Comparison of ENCODE assay signal across 10 mouse cellular contexts in the genomic region with DNA sequence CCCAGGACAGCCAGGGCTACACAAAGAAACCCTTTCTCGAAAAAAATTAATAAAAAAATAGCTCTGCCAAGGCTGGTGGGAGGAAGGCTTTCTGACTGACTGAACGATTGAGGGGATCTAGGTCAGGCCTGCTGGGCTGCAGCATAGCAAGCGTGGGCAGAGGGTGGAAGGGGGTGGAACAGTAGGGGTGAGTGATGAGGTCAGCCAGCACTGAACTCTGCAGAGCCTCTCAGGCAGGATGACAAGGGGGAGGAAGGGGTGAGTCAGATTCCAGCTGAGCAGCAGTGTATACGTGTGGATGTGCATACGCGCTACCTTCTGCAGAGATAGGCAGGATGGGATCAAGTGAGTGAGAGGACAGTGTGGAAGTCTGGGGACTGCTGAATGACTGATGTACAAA. TPM values are rescaled to one million over a fixed set of nuclear protein-coding genes. Genes with fewer than 3 reads are reported as not detected.
DNase-seq lines count a peak whose midpoint lies in the region; ATAC-seq lines count a peak whose summit lies in the region.
"Had no signal": no experiment of that assay in that cellular context is flagged by ENCODE, and none has a peak within 500 bp of the region (broad histone marks: within the 10 kb centered on the region; RNA-seq: fewer than 3 reads in every experiment).

No protein-coding gene starts in this region.

- H3K4me1 ChIP-seq in kidney, embryonic 15.5 days, result peaks cover 37% of the 10 kb centered on the region
- H3K4me1 ChIP-seq in kidney, embryonic 14.5 days (ENCODE audit: control insufficient read depth, insufficient read depth, low read length), result peaks cover 13% of the 10 kb centered on the region; the same call in 1 of the 2 replicates

- no peak for DNase-seq in cerebellum, adult 11 months
- peak; percentile 71 for DNase-seq in 416B (ENCODE audit: low read depth)
- peak; percentile 61 to 71 for DNase-seq in cerebellum, postnatal 36 days
- no peak for DNase-seq in adrenal gland, postnatal 10 days
- no peak for DNase-seq in adrenal gland, postnatal 14 days

- no peaks in the 10 kb centered on the region for H3K27me3 ChIP-seq in kidney, embryonic 15.5 days
- no peaks in the 10 kb centered on the region for H3K27me3 ChIP-seq in kidney, embryonic 14.5 days (ENCODE audit: control insufficient read depth, insufficient read depth, low read length)
- H3K27me3 ChIP-seq: Patski had no signal

- H3K4me3 ChIP-seq in kidney, embryonic 15.5 days (replicated peaks), result no peak overlapping the region
- H3K4me3 ChIP-seq in kidney, embryonic 14.5 days (ENCODE audit: low read length), result no peak overlapping the region

- peak overlapping the region; percentile 39; the same call in 1 of the 2 replicates for H3K27ac ChIP-seq in kidney, embryonic 15.5 days
- H3K27ac ChIP-seq in kidney, embryonic 14.5 days (ENCODE audit: low read depth, low read length), result no peak overlapping the region
- H3K27ac ChIP-seq: liver, embryonic 14.5 days had no signal

- H3K4me2 ChIP-seq in kidney, embryonic 15.5 days, result no peak overlapping the region
- H3K4me2 ChIP-seq in kidney, embryonic 14.5 days (replicated peaks; ENCODE audit: low read depth, low read length), result no peak overlapping the region

- WGBS in kidney, embryonic 15.5 days, result 32% methylated on average over 6 of the region's 6 CpGs
- 34% methylated on average over 6 of the region's 6 CpGs for WGBS in kidney, embryonic 14.5 days

- no peak overlapping the region for H3K9ac ChIP-seq in kidney, embryonic 15.5 days
- H3K9ac ChIP-seq in kidney, embryonic 14.5 days (ENCODE audit: low read depth, low read length), result no peak overlapping the region
- H3K9ac ChIP-seq: liver, embryonic 14.5 days had no signal

- H3K9me3 ChIP-seq in kidney, embryonic 15.5 days (replicated peaks), result no peaks in the 10 kb centered on the region
- H3K9me3 ChIP-seq in kidney, embryonic 14.5 days (ENCODE audit: control insufficient read depth, low read length), result no peaks in the 10 kb centered on the region

- H3K36me3 ChIP-seq in kidney, embryonic 15.5 days, result peaks cover 33% of the 10 kb centered on the region
- H3K36me3 ChIP-seq in kidney, embryonic 14.5 days (ENCODE audit: control insufficient read depth, insufficient read depth, low read length), result peaks cover 9% of the 10 kb centered on the region; the same call in 1 of the 2 replicates

- peak; percentile 86 for ATAC-seq in cerebellum, adult (ENCODE audit: insufficient number of reproducible peaks, low FRiP score, low TSS enrichment)
- ATAC-seq in kidney, embryonic 15.5 days (replicated peaks; ENCODE audit: low FRiP score), result peak; percentile 37; the same call in 1 of the 2 replicates
- ATAC-seq in kidney, embryonic 14.5 days (ENCODE audit: low FRiP score, low TSS enrichment), result no peak
- ATAC-seq: Patski had no signal

RNA-seq across cellular contexts. Expression of a gene that starts 3.7 kb away (rescaled TPM):
- polyA plus RNA-seq in kidney, embryonic 15.5 days (2015; fragmentation: Nextera tagmentation; extraction: Ambion mirVana), result 77.2 and 80.2 TPM in 2 replicates
- polyA plus RNA-seq in kidney, embryonic 14.5 days (2014; fragmentation: Nextera tagmentation; extraction: Ambion mirVana), result 81.1 and 81.3 TPM in 2 replicates
- 100 to 1,000 TPM in 1 of 2 experiments, 10 to 100 TPM in 1; 84.4 to 108 TPM for total RNA-seq in adrenal gland, postnatal 10 days (2021)
- total RNA-seq in adrenal gland, postnatal 14 days (2021), result 64.6 and 76.0 TPM in 2 replicates

RNA-seq across cellular contexts. Expression of a gene that starts 13.6 kb away (rescaled TPM):
- 35.2 and 36.7 TPM in 2 replicates for polyA plus RNA-seq in kidney, embryonic 15.5 days (2015; fragmentation: Nextera tagmentation; extraction: Ambion mirVana)
- polyA plus RNA-seq in kidney, embryonic 14.5 days (2014; fragmentation: Nextera tagmentation; extraction: Ambion mirVana), result 29.0 and 31.3 TPM in 2 replicates
- total RNA-seq in adrenal gland, postnatal 10 days (2021), result 10 to 100 TPM; 22.0 to 23.1 TPM
- 16.4 and 16.6 TPM in 2 replicates for total RNA-seq in adrenal gland, postnatal 14 days (2021)

RNA-seq across cellular contexts. Expression of a gene that starts 22.5 kb away (rescaled TPM):
- polyA plus RNA-seq in kidney, embryonic 15.5 days (2015; fragmentation: Nextera tagmentation; extraction: Ambion mirVana), result 120 and 131 TPM in 2 replicates
- 133 and 140 TPM in 2 replicates for polyA plus RNA-seq in kidney, embryonic 14.5 days (2014; fragmentation: Nextera tagmentation; extraction: Ambion mirVana)
- total RNA-seq in adrenal gland, postnatal 10 days (2021), result 10 to 100 TPM; 57.1 to 57.9 TPM
- total RNA-seq in adrenal gland, postnatal 14 days (2021), result 57.2 and 63.9 TPM in 2 replicates

RNA-seq across cellular contexts. Expression of a gene that starts 29.4 kb away (rescaled TPM):
- polyA plus RNA-seq in kidney, embryonic 15.5 days (2015; fragmentation: Nextera tagmentation; extraction: Ambion mirVana), result 70.1 and 71.8 TPM in 2 replicates
- polyA plus RNA-seq in kidney, embryonic 14.5 days (2014; fragmentation: Nextera tagmentation; extraction: Ambion mirVana), result 57.6 and 69.2 TPM in 2 replicates
- total RNA-seq in adrenal gland, postnatal 10 days (2021), result 100 to 1,000 TPM in 1 of 2 experiments, 10 to 100 TPM in 1; 96.9 to 109 TPM
- 90.1 and 94.3 TPM in 2 replicates for total RNA-seq in adrenal gland, postnatal 14 days (2021)

RNA-seq across cellular contexts. Expression of a gene that starts 37.2 kb away (rescaled TPM):
- polyA plus RNA-seq in kidney, embryonic 15.5 days (2015; fragmentation: Nextera tagmentation; extraction: Ambion mirVana), result 52.6 and 52.7 TPM in 2 replicates
- 49.0 and 62.1 TPM in 2 replicates for polyA plus RNA-seq in kidney, embryonic 14.5 days (2014; fragmentation: Nextera tagmentation; extraction: Ambion mirVana)
- total RNA-seq in adrenal gland, postnatal 10 days (2021), result 10 to 100 TPM; 27.0 to 33.5 TPM
- 27.1 and 33.8 TPM in 2 replicates for total RNA-seq in adrenal gland, postnatal 14 days (2021)

Comparison
In these comparisons a context has a peak if more than half of its experiments do, and no peak if none do; other contexts are left out.
1. DNase-seq: peak in 416B (single experiment) and cerebellum, postnatal 36 days (2 of 2); none in cerebellum, adult 11 months (single experiment), adrenal gland, postnatal 10 days (single experiment) and adrenal gland, postnatal 14 days (single experiment).